8 mouse cellular contexts compared by ENCODE assay signal in the genomic region with DNA sequence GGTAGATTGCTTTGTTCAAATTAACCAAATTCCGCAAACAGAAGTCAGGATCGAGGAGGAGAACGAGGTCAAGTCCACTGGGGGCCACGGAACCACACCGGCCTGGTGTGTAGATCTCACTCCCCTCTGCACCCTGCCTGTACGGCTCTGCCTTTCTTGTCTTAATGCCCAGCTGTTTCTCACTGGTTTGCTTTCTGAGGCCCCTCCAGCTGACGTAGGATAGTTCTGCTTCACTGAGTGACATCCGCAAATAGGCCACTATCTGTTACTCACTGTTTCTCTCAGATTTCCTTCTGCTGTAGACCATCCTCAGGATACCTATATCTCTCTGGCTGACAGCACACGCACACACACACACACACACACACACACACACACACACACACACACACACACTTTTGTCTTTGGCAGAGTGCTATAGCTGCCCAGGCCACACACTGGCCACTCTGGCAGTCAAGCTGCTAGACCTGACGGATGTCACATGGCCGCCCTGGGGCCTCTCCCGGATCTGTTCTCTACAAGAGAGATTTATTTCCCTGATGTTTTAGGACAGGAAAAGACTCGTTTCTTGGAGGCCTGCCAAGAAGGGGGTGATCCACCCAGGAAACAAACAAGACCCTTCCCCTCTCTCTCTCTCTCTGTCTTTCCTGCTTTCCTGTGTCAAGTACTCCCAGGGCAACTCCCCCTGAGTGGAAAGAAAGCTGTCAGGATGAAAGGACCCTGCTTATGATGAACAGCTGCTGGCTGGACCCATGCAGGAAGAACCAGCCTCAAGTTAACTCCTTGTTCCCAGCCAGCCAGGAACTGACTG.
DNase-seq lines count a peak whose midpoint lies in the region; ATAC-seq lines count a peak whose summit lies in the region.

No protein-coding gene starts in this region.

- peaks cover 4% of the 10 kb centered on the region; the same call in 1 of the 2 replicates for H3K4me1 ChIP-seq in forebrain, embryonic 15.5 days
- H3K4me1 ChIP-seq in intestine, embryonic 15.5 days (replicated peaks) = peaks cover 16% of the 10 kb centered on the region
- H3K4me1 ChIP-seq in liver, embryonic 13.5 days (replicated peaks) = no peaks in the 10 kb centered on the region

- H3K4me2 ChIP-seq in forebrain, embryonic 15.5 days (replicated peaks) = no peak overlapping the region
- 0 out of 2 replicates have a peak overlapping the region, but pooled peaks have one; percentile 19 for H3K4me2 ChIP-seq in intestine, embryonic 15.5 days (replicated peaks)
- H3K4me2 ChIP-seq in liver, embryonic 13.5 days = no peak overlapping the region

- H3K9ac ChIP-seq in forebrain, embryonic 15.5 days (replicated peaks) = no peak overlapping the region
- H3K9ac ChIP-seq in intestine, embryonic 15.5 days = no peak overlapping the region
- H3K9ac ChIP-seq in liver, embryonic 13.5 days = no peak overlapping the region

- whole genome bisulfite sequencing in forebrain, embryonic 15.5 days = 61% methylated on average over 13 of the region's 13 CpGs
- WGBS in intestine, embryonic 15.5 days = 32% methylated on average over 13 of the region's 13 CpGs
- 53% methylated on average over 13 of the region's 13 CpGs for WGBS in liver, embryonic 13.5 days (ENCODE audit: insufficient replicate concordance)

- H3K9me3 ChIP-seq in forebrain, embryonic 15.5 days = no peaks in the 10 kb centered on the region
- H3K9me3 ChIP-seq in intestine, embryonic 15.5 days = no peaks in the 10 kb centered on the region
- H3K9me3 ChIP-seq in liver, embryonic 13.5 days (replicated peaks) = no peaks in the 10 kb centered on the region

- H3K36me3 ChIP-seq in forebrain, embryonic 15.5 days = no peaks in the 10 kb centered on the region
- no peaks in the 10 kb centered on the region for H3K36me3 ChIP-seq in intestine, embryonic 15.5 days
- no peaks in the 10 kb centered on the region for H3K36me3 ChIP-seq in liver, embryonic 13.5 days

- peak; percentile 34 for DNase-seq in adrenal gland, postnatal 25 days
- no peak for DNase-seq in liver, embryonic 13.5 days
- peak; percentile 42 for DNase-seq in retina, embryonic 14.5 days (ENCODE audit: low spot score)
- DNase-seq in ovary, postnatal 10 days (ENCODE audit: low spot score) = no peak
- DNase-seq in gastrocnemius, adult 8-10 months (ENCODE audit: low spot score in 2 of 2) = no peak
- no peak for DNase-seq in thymus, postnatal 10 days (ENCODE audit: low spot score in 2 of 2)

- no peaks in the 10 kb centered on the region for H3K27me3 ChIP-seq in forebrain, embryonic 15.5 days
- no peaks in the 10 kb centered on the region for H3K27me3 ChIP-seq in intestine, embryonic 15.5 days (replicated peaks)
- no peaks in the 10 kb centered on the region for H3K27me3 ChIP-seq in liver, embryonic 13.5 days

- ATAC-seq in forebrain, embryonic 15.5 days (replicated peaks) = 0 out of 2 replicates have a peak, but pooled peaks have one; percentile 51
- ATAC-seq in intestine, embryonic 15.5 days = peak; percentile 92
- ATAC-seq in liver, embryonic 13.5 days (ENCODE audit: low read depth) = 0 out of 2 replicates have a peak, but pooled peaks have one; percentile 36

- no peak overlapping the region for H3K4me3 ChIP-seq in forebrain, embryonic 15.5 days
- H3K4me3 ChIP-seq in intestine, embryonic 15.5 days (replicated peaks) = no peak overlapping the region
- H3K4me3 ChIP-seq in liver, embryonic 13.5 days (replicated peaks) = no peak overlapping the region

- no peak overlapping the region for H3K27ac ChIP-seq in forebrain, embryonic 15.5 days (replicated peaks)
- H3K27ac ChIP-seq in intestine, embryonic 15.5 days = peak overlapping the region; percentile 73
- no peak overlapping the region for H3K27ac ChIP-seq in liver, embryonic 13.5 days

Comparison
In these comparisons a context has a peak if more than half of its experiments do, and no peak if none do; other contexts are left out.
1. DNase-seq: peak in adrenal gland, postnatal 25 days (single experiment) and retina, embryonic 14.5 days (single experiment); none in liver, embryonic 13.5 days (single experiment), ovary, postnatal 10 days (single experiment), gastrocnemius, adult 8-10 months (0 of 2) and thymus, postnatal 10 days (0 of 2).
2. ATAC-seq: peak in every context shown above with its lines; median percentile 92 in intestine, embryonic 15.5 days; 51 in forebrain, embryonic 15.5 days; 36 in liver, embryonic 13.5 days.